Mouse (Mus musculus) intestine, embryonic 16.5 days (tissue): ENCODE results near the gene Ranbp2. TPM values are rescaled to one million over a fixed set of nuclear protein-coding genes. Genes with fewer than 3 reads are reported as not detected.

Source experiments
- ATAC-seq: fragments of 200-750 bp; cut with Nextera tagmentation; 2 replicates; pipeline ENCODE4 v1.8.0; 2017; ENCODE audit warnings: moderate TSS enrichment, moderate library complexity
- H3K27ac ChIP-seq: fragments of 300-500 bp; sonication (generic); 2 replicates; pipeline ENCODE4 v1.5.1; 2014; ENCODE audit warnings: mild to moderate bottlenecking, low read length
- H3K27me3 ChIP-seq: fragments of 300-500 bp; sonication (generic); replicated peaks from 2 replicates; pipeline ENCODE4 v1.6.1; 2014; ENCODE audit warnings: low read length, control low read depth, mixed read lengths; ENCODE audit not compliant: control insufficient read depth, insufficient read depth
- H3K36me3 ChIP-seq: fragments of 300-500 bp; sonication (generic); 2 replicates; pipeline ENCODE4 v1.6.1; 2014; ENCODE audit warnings: low read length, control low read depth; ENCODE audit not compliant: control insufficient read depth, insufficient read depth
- H3K4me1 ChIP-seq: fragments of 300-500 bp; sonication (generic); 2 replicates; pipeline ENCODE4 v1.6.1; 2014; ENCODE audit warnings: low read length, control low read depth, mixed read lengths; ENCODE audit not compliant: control insufficient read depth, insufficient read depth
- H3K4me2 ChIP-seq: fragments of 300-500 bp; sonication (generic); 2 replicates; pipeline ENCODE4 v1.6.1; 2014; ENCODE audit warnings: low read depth, low read length, control low read depth
- H3K4me3 ChIP-seq: fragments of 300-500 bp; sonication (generic); 2 replicates; pipeline ENCODE4 v1.5.1; 2014; ENCODE audit warnings: mild to moderate bottlenecking, low read length
- H3K9ac ChIP-seq: fragments of 300-500 bp; sonication (generic); 2 replicates; pipeline ENCODE4 v1.6.1; 2014; ENCODE audit warnings: low read depth, low read length
- H3K9me3 ChIP-seq: fragments of 300-500 bp; sonication (generic); 2 replicates; pipeline ENCODE4 v1.6.1; 2016; ENCODE audit warnings: low read length, control low read depth; ENCODE audit not compliant: control insufficient read depth
- WGBS: fragments of 180-500 bp; shearing (Covaris S2); extraction: QIAGEN DNeasy Blood & Tissue Kit; methylation state at CpG from one replicate; pipeline ENCODE4 v1.1.7; 2014; 5-methylcytosine and 5-hydroxymethylcytosine counted together
- polyA plus RNA-seq: library from polyadenylated mRNA; unstranded; fragments of >200 nt; fragmentation: Nextera tagmentation; extraction: Ambion mirVana; gene quantifications from 2 replicates; pipeline ENCODE4 v1.2.1, GENCODE M21; 2015

The Ranbp2 gene
- 13.4 and 14.2 TPM in 2 replicates for polyA plus RNA-seq

DNA sequence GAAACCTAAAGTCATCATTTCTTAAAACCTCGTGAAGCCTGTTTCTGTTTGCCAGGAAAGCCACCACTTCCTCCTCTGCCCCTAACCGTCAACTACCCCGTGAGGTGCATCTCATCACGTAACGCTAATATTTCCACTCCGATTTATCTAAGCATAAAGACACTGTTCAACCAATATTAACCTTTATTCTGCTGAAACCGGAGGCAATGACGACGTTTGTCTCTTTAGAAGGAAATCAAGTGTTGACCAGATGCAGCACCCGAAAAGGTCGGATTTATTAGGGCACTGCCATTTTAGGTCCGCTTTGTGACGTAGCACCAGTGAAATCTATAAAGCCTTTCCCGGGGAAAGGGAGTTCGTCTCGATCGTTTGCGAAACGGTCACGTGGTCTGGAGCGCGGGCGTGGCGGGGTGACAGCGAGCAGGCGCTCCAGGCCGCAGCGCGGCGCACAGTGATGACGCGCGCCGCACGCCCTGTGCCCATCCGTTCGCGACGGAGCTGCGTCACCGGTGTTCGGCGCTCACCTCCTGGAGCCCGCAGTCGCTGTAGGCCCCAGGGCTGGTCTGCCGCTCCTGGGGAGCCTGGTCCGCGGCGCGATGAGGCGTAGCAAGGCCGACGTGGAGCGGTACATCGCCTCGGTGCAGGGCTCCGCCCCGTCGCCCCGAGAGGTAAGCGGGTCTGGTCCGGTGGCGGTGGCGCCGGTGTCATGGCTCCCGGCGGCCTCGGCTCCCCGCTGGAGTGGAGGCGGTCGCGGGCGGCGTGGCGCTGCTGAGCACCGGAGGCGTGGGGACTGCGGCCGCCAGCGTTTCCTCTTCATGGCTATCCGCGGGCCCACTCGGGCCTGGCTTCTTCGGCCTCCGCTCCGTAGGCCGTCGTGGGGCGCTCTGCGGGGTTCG lies at the start of gene Ranbp2:
Gene Ranbp2, plus strand, starts transcription at position 537 of the 896 bp plus-strand sequence.
- peak within 1 kb of the TSS; percentile 96 for H3K4me3 ChIP-seq
- H3K4me1 ChIP-seq = 0 out of 2 replicates have a peak, but pooled peaks cover 3% of the 10 kb centered on the region
- under 1% methylated on average over 83 of the region's 91 CpGs for WGBS
- no peaks in the 10 kb centered on the region for H3K36me3 ChIP-seq
- peak; percentile 98 for ATAC-seq
- peak within 1 kb of the TSS; percentile 66 for H3K4me2 ChIP-seq
- peak within 1 kb of the TSS; percentile 99 for H3K27ac ChIP-seq
- H3K9ac ChIP-seq = peak within 1 kb of the TSS; percentile 97
- no peaks in the 10 kb centered on the region for H3K9me3 ChIP-seq
- no peaks in the 10 kb centered on the region for H3K27me3 ChIP-seq

DNA sequence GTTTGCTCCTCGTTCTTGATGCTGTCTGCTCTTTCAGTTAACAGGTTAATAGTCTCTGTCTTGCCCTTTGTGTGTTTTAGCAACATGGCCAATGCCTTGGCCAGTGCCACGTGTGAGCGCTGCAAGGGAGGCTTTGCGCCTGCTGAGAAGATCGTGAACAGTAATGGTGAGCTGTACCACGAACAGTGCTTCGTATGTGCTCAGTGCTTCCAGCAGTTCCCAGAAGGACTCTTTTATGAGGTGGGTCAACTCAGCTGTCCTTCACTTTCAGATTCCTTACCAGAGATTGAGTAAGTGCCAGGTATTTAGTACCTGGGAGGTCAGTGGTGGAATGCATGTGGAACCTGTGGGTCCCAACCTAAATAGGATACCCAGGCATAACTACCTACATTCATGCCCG lies 47.8 kb upstream of the Ranbp2 start:
- Histone ChIP-seq H3K4me2 (no peak overlapping the region), H3K4me1 (0 out of 2 replicates have a peak, but pooled peaks cover 4% of the 10 kb centered on the region), H3K9ac (no peak overlapping the region), H3K36me3 (0 out of 2 replicates have a peak, but pooled peaks cover 5% of the 10 kb centered on the region), H3K27me3 (no peaks in the 10 kb centered on the region), H3K9me3 (no peaks in the 10 kb centered on the region), H3K4me3 (no peak overlapping the region), H3K27ac (no peak overlapping the region)
- ATAC-seq = no peak
- 94% methylated on average over 8 of the region's 8 CpGs for WGBS

DNA sequence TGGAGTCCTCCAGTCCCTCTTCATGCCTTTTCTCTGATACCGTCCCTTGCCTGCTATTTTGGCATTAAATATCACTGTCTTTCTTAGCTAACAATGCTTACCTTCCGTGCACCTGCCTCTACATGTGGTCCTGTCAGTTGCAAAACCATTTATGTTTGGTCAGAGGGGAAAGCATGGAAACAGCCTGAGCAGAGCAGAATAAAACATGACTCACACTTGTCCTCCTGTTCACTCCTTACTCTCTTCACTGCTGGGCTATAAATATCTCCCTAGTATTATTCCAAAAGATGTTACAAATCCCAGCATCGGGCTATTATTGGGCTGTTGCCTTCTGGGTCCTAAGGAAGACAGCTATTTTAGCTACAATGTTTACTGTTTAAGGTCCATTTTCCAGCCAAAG lies 44.9 kb upstream of the Ranbp2 start:
- Histone ChIP-seq H3K36me3 (peaks cover 12% of the 10 kb centered on the region; the same call in 1 of the 2 replicates), H3K27me3 (no peaks in the 10 kb centered on the region), H3K9ac (no peak overlapping the region), H3K4me1 (peaks cover 12% of the 10 kb centered on the region; the same call in 1 of the 2 replicates), H3K27ac (no peak overlapping the region), H3K9me3 (no peaks in the 10 kb centered on the region), H3K4me2 (no peak overlapping the region), H3K4me3 (no peak overlapping the region)
- 81% methylated on average over 3 of the region's 3 CpGs for WGBS
- no peak for ATAC-seq

DNA sequence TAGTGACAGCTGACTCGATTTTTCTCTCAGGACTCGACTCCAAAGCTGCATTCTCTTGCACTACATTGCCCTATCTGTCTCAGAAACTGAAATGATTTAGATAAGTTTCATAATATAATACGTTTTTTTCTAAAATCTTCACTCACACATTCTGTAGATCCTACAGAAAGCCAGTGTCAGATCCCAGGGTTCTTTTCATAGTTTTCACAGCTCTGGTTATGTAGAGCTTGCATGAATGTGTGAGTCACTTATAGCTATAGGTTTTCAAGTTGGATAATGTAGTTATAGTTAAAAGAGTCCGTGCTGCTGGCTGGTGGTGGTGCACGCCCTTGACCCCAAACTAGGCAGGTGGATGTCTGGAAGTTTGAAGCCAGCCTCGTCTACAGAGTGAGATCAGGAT lies 42.1 kb upstream of the Ranbp2 start:
- H3K27me3 ChIP-seq = no peaks in the 10 kb centered on the region
- H3K4me1 ChIP-seq = peaks cover 12% of the 10 kb centered on the region; the same call in 1 of the 2 replicates
- H3K36me3 ChIP-seq = peaks cover 16% of the 10 kb centered on the region; the same call in 1 of the 2 replicates
- no peak overlapping the region for H3K4me2 ChIP-seq
- peak overlapping the region; percentile 31 for H3K27ac ChIP-seq
- no peak overlapping the region for H3K9ac ChIP-seq
- WGBS = 82% methylated on average over 6 of the region's 6 CpGs
- no peaks in the 10 kb centered on the region for H3K9me3 ChIP-seq
- no peak overlapping the region for H3K4me3 ChIP-seq
- 0 out of 2 replicates have a peak, but pooled peaks have one; percentile 12 for ATAC-seq

- ATAC-seq = peak; percentile 82
- WGBS = 64% methylated on average over 4 of the region's 4 CpGs
- peaks cover 12% of the 10 kb centered on the region; the same call in 1 of the 2 replicates for H3K4me1 ChIP-seq
- no peak overlapping the region for H3K4me2 ChIP-seq
- no peaks in the 10 kb centered on the region for H3K27me3 ChIP-seq
- H3K9me3 ChIP-seq = no peaks in the 10 kb centered on the region
- H3K9ac ChIP-seq = no peak overlapping the region
- H3K27ac ChIP-seq = peak overlapping the region; percentile 54
- H3K36me3 ChIP-seq = peaks cover 21% of the 10 kb centered on the region
- no peak overlapping the region for H3K4me3 ChIP-seq
These were observed 41.3 kb upstream of the Ranbp2 start for GRCm38 (mm10) chr10:58405285-58405948.

DNA sequence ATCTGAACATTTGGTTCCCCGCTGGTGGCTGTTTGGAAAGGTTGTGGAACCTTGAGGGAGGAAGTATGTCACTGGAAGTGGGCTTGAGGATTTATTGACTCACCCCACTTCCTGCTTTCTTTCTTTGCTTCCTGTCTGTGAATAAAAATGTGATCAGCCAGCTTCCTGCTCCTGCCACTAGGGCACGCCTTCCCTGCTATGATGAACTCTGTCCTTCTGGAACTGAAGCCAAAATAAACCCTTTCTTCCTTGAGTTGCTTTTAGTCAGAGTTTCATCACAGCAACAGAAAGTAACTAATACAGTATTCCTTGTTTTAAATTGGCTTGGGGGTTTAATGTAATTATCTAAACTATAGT lies 40.8 kb upstream of the Ranbp2 start:
- Histone ChIP-seq H3K9me3 (no peaks in the 10 kb centered on the region), H3K36me3 (peaks cover 21% of the 10 kb centered on the region), H3K27me3 (no peaks in the 10 kb centered on the region), H3K4me1 (peaks cover 12% of the 10 kb centered on the region; the same call in 1 of the 2 replicates), H3K27ac (peak overlapping the region; percentile 54), H3K4me3 (no peak overlapping the region), H3K4me2 (no peak overlapping the region), H3K9ac (no peak overlapping the region)
- ATAC-seq = peak; percentile 61
- 71% methylated on average over 2 of the region's 2 CpGs for WGBS

GRCm38 (mm10) chr10:58412331-58412730 lies 34.4 kb upstream of the Ranbp2 start:
- no peaks in the 10 kb centered on the region for H3K9me3 ChIP-seq
- 0 out of 2 replicates have a peak, but pooled peaks have one; percentile 38 for ATAC-seq
- no peak overlapping the region for H3K4me3 ChIP-seq
- H3K4me2 ChIP-seq = no peak overlapping the region
- no peak overlapping the region for H3K9ac ChIP-seq
- no peaks in the 10 kb centered on the region for H3K4me1 ChIP-seq
- H3K36me3 ChIP-seq = peaks cover 16% of the 10 kb centered on the region
- no peak overlapping the region for H3K27ac ChIP-seq
- 89% methylated on average over 4 of the region's 4 CpGs for WGBS
- H3K27me3 ChIP-seq = no peaks in the 10 kb centered on the region

- Histone ChIP-seq H3K27me3 (no peaks in the 10 kb centered on the region), H3K4me3 (no peak overlapping the region), H3K4me1 (no peaks in the 10 kb centered on the region), H3K9ac (no peak overlapping the region), H3K36me3 (peaks cover 16% of the 10 kb centered on the region), H3K9me3 (no peaks in the 10 kb centered on the region), H3K4me2 (no peak overlapping the region), H3K27ac (no peak overlapping the region)
- ATAC-seq = no peak
These were observed 33.9 kb upstream of the Ranbp2 start for GRCm38 (mm10) chr10:58412852-58413251.

DNA sequence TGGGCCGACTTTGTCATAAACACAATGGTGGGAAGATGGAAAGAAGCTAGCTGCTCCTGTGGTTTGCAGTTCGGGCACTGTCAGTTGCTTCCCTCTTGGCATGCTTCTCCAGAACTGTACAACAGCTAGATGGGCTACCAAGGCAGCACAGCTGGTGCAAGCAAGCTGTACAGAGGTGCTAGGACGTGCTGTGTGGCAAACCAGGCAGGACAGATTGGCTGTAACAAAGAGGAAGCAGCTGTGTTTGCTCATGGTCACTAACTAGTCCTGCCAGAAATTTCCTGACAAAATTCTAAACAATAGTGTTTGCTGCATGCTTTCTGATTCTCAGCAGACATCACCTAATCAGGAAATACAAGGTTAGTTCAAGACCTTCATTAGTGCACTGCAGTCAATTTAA lies 30.0 kb upstream of the Ranbp2 start:
- Histone ChIP-seq H3K4me1 (no peaks in the 10 kb centered on the region), H3K27me3 (no peaks in the 10 kb centered on the region), H3K9me3 (no peaks in the 10 kb centered on the region), H3K9ac (no peak overlapping the region), H3K36me3 (peaks cover 7% of the 10 kb centered on the region; the same call in 1 of the 2 replicates), H3K4me3 (no peak overlapping the region), H3K27ac (no peak overlapping the region), H3K4me2 (no peak overlapping the region)
- 67% methylated on average over 3 of the region's 3 CpGs for WGBS
- no peak for ATAC-seq
